Mouse (Mus musculus): ENCODE measurements around the gene Akap8l. TPM values are rescaled to one million over a fixed set of nuclear protein-coding genes. Genes with fewer than 3 reads are reported as not detected.

The Akap8l gene
- 44.3 and 56.2 TPM in 2 replicates for polyA plus RNA-seq (2014; fragmentation: Nextera tagmentation; extraction: Ambion mirVana)

DNA sequence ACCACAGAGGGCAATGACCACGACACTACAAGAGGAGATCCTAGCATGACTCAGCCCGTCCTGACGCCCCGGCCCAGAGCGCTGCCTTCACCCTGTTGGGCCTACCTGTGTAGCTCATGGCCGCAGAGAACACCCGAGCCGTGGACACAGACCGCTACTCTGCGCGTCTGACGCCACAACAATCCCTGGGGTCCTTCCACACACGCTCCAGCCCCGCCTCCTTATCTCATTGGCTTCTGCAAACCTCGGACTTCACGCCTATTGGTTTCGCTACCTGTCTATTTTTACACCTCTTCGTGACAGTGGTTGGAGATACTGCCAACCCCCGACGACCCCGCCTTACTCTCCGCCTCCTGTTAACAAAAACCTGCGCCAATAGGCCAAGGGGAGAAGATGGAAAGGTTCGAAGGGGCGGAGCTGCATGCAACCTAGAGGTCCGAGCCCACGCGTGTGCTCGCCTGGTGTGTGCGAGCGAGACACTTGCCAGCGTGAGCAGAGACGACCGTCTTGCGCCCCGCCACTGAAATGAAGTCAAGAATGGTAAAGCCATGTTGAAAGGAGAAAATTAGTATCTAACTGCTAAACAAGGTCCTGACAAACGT, at the start of gene Akap8l:
TSS of gene Akap8l (minus strand) at position 226 of the 602 bp plus-strand sequence.
- Histone ChIP-seq H3K9me3 (replicated peaks; ENCODE audit: control insufficient read depth, low read length) (no peaks in the 10 kb centered on the region), H3K9ac (replicated peaks; ENCODE audit: low read length) (peak within 1 kb of the TSS; percentile 79), H3K4me1 (ENCODE audit: control insufficient read depth, insufficient read depth, low read length) (no peaks in the 10 kb centered on the region), H3K4me3 (ENCODE audit: low read depth, low read length) (peak within 1 kb of the TSS; percentile 88), H3K27ac (replicated peaks; ENCODE audit: low read depth, low read length) (0 out of 2 replicates have a peak within 1 kb of the TSS, but pooled peaks have one; percentile 10), H3K27me3 (ENCODE audit: control insufficient read depth, insufficient read depth, low read length) (no peaks in the 10 kb centered on the region), H3K36me3 (replicated peaks; ENCODE audit: control insufficient read depth, insufficient read depth, low read depth, low read length) (peaks cover 10% of the 10 kb centered on the region), H3K4me2 (ENCODE audit: low read depth, low read length) (peak within 1 kb of the TSS; percentile 85)
- ATAC-seq (replicated peaks; ENCODE audit: insufficient number of reproducible peaks, low FRiP score, low TSS enrichment, low read depth) = peak; percentile 97
- peak; percentile 98 for DNase-seq (ENCODE audit: low spot score)
- under 1% methylated on average over 37 of the region's 37 CpGs for WGBS

DNA sequence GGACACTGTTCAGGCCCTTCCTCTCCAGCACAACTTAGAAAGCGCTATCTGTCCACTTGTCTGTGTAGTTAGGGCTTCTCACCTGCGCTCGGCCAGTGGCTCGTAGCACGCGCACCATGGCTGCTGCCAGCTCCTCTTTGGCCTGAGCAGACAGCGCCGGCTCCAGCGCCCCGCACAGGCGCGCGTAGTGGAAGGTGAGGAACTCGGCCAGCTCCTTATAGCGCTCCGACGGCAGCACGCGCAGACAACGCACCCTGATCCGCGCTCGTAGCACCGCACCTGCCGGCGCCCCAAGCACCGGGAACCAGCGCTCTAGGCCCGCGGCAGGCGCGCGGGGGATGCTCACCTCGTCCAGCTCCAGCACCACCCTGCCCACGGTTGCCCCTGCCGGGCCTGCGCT, 45.9 kb upstream of the Akap8l start:
- WGBS = 4% methylated on average over 37 of the region's 37 CpGs
- no peaks in the 10 kb centered on the region for H3K36me3 ChIP-seq (replicated peaks; ENCODE audit: control insufficient read depth, insufficient read depth, low read depth, low read length)
- no peak for ATAC-seq (replicated peaks; ENCODE audit: insufficient number of reproducible peaks, low FRiP score, low TSS enrichment, low read depth)

DNA sequence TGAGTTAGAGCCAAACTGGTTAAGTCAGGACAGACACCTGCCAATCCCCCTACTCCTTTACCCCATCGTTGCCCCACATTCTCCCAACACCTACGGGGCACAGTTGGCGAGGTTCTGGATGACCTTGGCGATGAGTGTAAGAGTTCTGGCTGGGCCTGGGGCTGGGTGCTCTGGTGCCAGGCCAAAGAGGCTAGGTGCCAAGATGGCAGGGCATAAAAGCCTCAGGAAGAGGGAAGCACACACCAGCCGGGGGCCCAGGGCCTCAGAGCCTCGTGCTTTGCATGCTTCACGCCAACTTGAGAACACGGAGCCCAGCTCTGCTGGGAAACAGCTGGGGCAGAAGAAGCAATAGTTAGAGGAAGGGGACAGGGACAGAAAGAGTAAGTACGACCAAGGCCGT, 43.5 kb upstream of the Akap8l start:
- Histone ChIP-seq H3K36me3 (replicated peaks; ENCODE audit: control insufficient read depth, insufficient read depth, low read depth, low read length) (no peaks in the 10 kb centered on the region), H3K4me2 (ENCODE audit: low read depth, low read length) (no peak overlapping the region), H3K27ac (replicated peaks; ENCODE audit: low read depth, low read length) (no peak overlapping the region), H3K9me3 (replicated peaks; ENCODE audit: control insufficient read depth, low read length) (no peaks in the 10 kb centered on the region), H3K4me3 (ENCODE audit: low read depth, low read length) (no peak overlapping the region), H3K9ac (replicated peaks; ENCODE audit: low read length) (no peak overlapping the region), H3K4me1 (ENCODE audit: control insufficient read depth, insufficient read depth, low read length) (no peaks in the 10 kb centered on the region), H3K27me3 (ENCODE audit: control insufficient read depth, insufficient read depth, low read length) (peaks cover 57% of the 10 kb centered on the region)
- no peak for ATAC-seq (replicated peaks; ENCODE audit: insufficient number of reproducible peaks, low FRiP score, low TSS enrichment, low read depth)
- DNase-seq (ENCODE audit: low spot score) = no peak
- WGBS = 89% methylated on average over 10 of the region's 10 CpGs

More for the DNA sequence above, 45.9 kb upstream of the Akap8l start:
- peak overlapping the region; percentile 38 for H3K4me2 ChIP-seq (ENCODE audit: low read depth, low read length)
- no peak overlapping the region for H3K9ac ChIP-seq (replicated peaks; ENCODE audit: low read length)
- H3K9me3 ChIP-seq (replicated peaks; ENCODE audit: control insufficient read depth, low read length) = no peaks in the 10 kb centered on the region
- H3K27me3 ChIP-seq (ENCODE audit: control insufficient read depth, insufficient read depth, low read length) = peaks cover 54% of the 10 kb centered on the region
- peak overlapping the region; percentile 20 for H3K4me3 ChIP-seq (ENCODE audit: low read depth, low read length)
- no peak for DNase-seq (ENCODE audit: low spot score)
- no peaks in the 10 kb centered on the region for H3K4me1 ChIP-seq (ENCODE audit: control insufficient read depth, insufficient read depth, low read length)
- H3K27ac ChIP-seq (replicated peaks; ENCODE audit: low read depth, low read length) = no peak overlapping the region

DNA sequence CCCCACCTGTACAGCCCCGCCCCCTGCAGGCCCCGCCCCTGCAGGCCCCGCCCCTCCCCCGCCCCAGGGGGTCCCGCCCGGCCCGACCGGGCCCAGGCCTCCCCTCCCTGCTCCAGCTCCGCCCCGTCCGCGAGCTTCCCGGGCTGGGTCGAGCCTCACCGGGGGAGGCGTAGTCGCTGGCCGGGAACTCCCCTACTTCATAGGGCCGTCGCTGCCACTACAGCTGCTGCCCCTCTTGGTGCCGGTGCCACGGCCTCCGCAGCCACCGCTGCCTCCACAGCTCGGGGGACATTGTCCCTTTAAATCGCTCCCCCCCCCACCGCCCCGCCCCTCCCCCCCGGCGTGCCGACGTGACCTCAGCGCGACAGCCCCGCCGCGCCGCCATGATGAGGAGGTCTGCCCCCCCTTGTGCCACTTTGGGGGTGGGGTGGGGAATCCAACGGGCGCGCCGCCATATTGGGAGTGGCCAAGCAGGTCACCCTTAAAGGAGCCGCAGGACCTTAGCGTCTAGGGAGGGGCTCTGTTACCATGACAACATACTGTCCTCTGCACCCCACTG, 38.8 kb upstream of the Akap8l start, which contains the start of gene Wiz:
TSS of gene Wiz (minus strand) at position 339 of the 559 bp plus-strand sequence.
- H3K9ac ChIP-seq (replicated peaks; ENCODE audit: low read length) = peak within 1 kb of the TSS; percentile 79
- ATAC-seq (replicated peaks; ENCODE audit: insufficient number of reproducible peaks, low FRiP score, low TSS enrichment, low read depth) (peak; percentile 82), DNase-seq (ENCODE audit: low spot score) (peak; percentile 94)
- H3K27ac ChIP-seq (replicated peaks; ENCODE audit: low read depth, low read length) = peak within 1 kb of the TSS; percentile 59
- peaks cover 26% of the 10 kb centered on the region for H3K27me3 ChIP-seq (ENCODE audit: control insufficient read depth, insufficient read depth, low read length)
- H3K9me3 ChIP-seq (replicated peaks; ENCODE audit: control insufficient read depth, low read length) = no peaks in the 10 kb centered on the region
- peak within 1 kb of the TSS; percentile 97 for H3K4me2 ChIP-seq (ENCODE audit: low read depth, low read length)
- no peaks in the 10 kb centered on the region for H3K36me3 ChIP-seq (replicated peaks; ENCODE audit: control insufficient read depth, insufficient read depth, low read depth, low read length)
- WGBS = 1% methylated on average over 20 of the region's 44 CpGs
- no peaks in the 10 kb centered on the region for H3K4me1 ChIP-seq (ENCODE audit: control insufficient read depth, insufficient read depth, low read length)
- peak within 1 kb of the TSS; percentile 73 for H3K4me3 ChIP-seq (ENCODE audit: low read depth, low read length)

DNA sequence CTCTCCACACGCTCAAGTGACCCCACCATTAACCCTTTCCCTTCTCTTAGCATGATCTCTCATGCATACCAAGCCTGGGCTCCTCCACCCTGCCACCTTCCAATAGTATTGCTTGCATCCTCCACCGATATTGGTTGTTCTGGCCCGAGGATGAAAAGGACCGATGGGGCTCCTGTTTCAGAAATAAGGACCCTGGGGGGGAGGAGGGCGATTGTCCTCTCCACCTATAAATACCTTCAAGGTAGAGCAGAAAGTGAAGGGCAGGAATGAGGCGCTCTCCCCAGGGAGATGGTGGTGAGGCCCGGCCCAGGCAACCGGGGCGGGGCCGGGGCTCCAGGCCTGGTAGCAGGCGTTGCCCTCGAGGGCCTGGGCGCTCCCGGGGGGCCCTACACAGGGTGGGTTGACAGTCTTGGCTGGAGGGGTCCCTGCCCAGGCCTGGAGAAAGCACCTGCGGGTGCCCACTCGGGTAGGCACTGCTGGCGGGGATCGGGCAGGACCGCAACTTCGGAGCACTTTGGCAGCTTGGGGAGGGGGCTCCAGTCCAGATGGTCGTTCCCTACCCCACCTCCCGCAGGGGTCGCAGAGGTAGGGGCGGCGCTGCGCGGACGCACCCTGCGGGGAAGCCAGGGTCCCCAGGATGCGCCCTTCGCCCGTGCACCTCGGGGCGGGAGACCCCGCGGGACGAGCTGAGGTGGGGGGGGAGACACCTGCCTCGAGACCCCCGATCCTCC, 38.1 kb upstream of the Akap8l start:
- peaks cover 20% of the 10 kb centered on the region for H3K27me3 ChIP-seq (ENCODE audit: control insufficient read depth, insufficient read depth, low read length)
- WGBS = under 1% methylated on average over 38 of the region's 39 CpGs

DNA sequence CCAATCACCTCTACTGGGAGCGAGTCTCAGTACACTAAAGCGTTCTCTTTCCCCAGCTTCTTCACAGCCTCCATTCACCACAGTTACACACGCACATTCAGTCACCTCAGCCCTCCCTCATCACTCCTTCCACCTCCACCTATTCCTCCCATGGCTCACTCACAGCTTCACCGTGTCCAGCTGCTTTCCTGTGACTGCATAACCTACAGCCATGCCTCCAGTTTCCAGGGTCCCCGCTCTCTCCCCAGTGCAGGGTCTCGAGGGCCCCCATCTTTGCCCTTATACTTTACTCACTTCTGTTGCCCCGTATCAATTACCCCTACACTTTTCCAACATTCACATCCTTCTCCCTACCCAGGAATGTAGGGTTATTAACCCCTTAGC, 37.6 kb upstream of the Akap8l start:
- ATAC-seq (replicated peaks; ENCODE audit: insufficient number of reproducible peaks, low FRiP score, low TSS enrichment, low read depth) (no peak), DNase-seq (ENCODE audit: low spot score) (no peak)
- no peaks in the 10 kb centered on the region for H3K36me3 ChIP-seq (replicated peaks; ENCODE audit: control insufficient read depth, insufficient read depth, low read depth, low read length)
- H3K27ac ChIP-seq (replicated peaks; ENCODE audit: low read depth, low read length) = no peak overlapping the region
- H3K9ac ChIP-seq (replicated peaks; ENCODE audit: low read length) = no peak overlapping the region
- peaks cover 15% of the 10 kb centered on the region for H3K27me3 ChIP-seq (ENCODE audit: control insufficient read depth, insufficient read depth, low read length)
- H3K4me2 ChIP-seq (ENCODE audit: low read depth, low read length) = peak overlapping the region; percentile 97
- 25% methylated on average over 7 of the region's 7 CpGs for WGBS
- no peaks in the 10 kb centered on the region for H3K4me1 ChIP-seq (ENCODE audit: control insufficient read depth, insufficient read depth, low read length)
- H3K4me3 ChIP-seq (ENCODE audit: low read depth, low read length) = peak overlapping the region; percentile 73
- H3K9me3 ChIP-seq (replicated peaks; ENCODE audit: control insufficient read depth, low read length) = no peaks in the 10 kb centered on the region

More for the DNA sequence above, 38.1 kb upstream of the Akap8l start:
- Histone ChIP-seq H3K27ac (replicated peaks; ENCODE audit: low read depth, low read length) (no peak overlapping the region; the same call in 1 of the 2 replicates), H3K36me3 (replicated peaks; ENCODE audit: control insufficient read depth, insufficient read depth, low read depth, low read length) (no peaks in the 10 kb centered on the region), H3K9me3 (replicated peaks; ENCODE audit: control insufficient read depth, low read length) (no peaks in the 10 kb centered on the region), H3K4me1 (ENCODE audit: control insufficient read depth, insufficient read depth, low read length) (no peaks in the 10 kb centered on the region), H3K4me2 (ENCODE audit: low read depth, low read length) (peak overlapping the region; percentile 97), H3K9ac (replicated peaks; ENCODE audit: low read length) (peak overlapping the region; percentile 79), H3K4me3 (ENCODE audit: low read depth, low read length) (peak overlapping the region; percentile 73)
- DNase-seq (ENCODE audit: low spot score) (no peak), ATAC-seq (replicated peaks; ENCODE audit: insufficient number of reproducible peaks, low FRiP score, low TSS enrichment, low read depth) (peak; percentile 53)

DNA sequence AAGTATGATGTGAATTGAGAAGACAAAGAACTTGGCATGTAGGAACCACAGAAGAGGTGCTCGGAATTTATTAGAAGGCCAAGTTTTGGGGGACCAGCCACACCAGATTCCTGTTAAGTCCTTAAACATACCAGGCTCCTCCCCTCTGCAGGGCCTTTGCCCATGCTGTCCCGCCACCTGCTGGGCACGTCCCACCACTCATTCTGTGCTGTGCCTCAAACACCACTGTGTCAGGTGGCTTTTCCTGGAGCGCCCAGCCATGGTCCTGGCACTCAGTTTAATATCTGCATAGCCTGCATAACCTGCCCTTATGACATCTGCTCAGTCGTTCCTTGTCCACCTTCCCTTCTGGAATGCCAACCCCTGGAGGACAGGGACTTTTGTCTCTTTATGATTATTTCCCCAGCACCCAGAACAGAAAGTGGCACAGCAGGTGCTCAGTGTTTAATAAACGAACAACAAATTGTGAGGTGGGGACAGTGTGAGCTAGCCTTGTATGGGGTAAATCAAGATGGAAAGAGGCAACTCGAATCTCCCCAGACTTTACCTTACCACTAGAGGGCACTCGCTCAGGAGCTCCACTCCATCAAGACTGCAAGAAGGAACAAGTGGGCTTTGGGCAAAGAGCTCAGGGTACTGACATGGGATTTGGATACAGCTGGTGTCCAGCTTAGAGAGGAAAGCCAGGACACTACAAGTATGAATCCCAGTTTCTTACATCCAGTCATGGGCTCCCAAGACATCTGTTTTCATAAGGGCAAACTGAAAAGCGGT, 36.4 kb upstream of the Akap8l start:
- Histone ChIP-seq H3K27ac (replicated peaks; ENCODE audit: low read depth, low read length) (no peak overlapping the region), H3K4me3 (ENCODE audit: low read depth, low read length) (no peak overlapping the region), H3K36me3 (replicated peaks; ENCODE audit: control insufficient read depth, insufficient read depth, low read depth, low read length) (no peaks in the 10 kb centered on the region), H3K4me2 (ENCODE audit: low read depth, low read length) (no peak overlapping the region), H3K9me3 (replicated peaks; ENCODE audit: control insufficient read depth, low read length) (no peaks in the 10 kb centered on the region), H3K27me3 (ENCODE audit: control insufficient read depth, insufficient read depth, low read length) (peaks cover 8% of the 10 kb centered on the region), H3K4me1 (ENCODE audit: control insufficient read depth, insufficient read depth, low read length) (no peaks in the 10 kb centered on the region), H3K9ac (replicated peaks; ENCODE audit: low read length) (no peak overlapping the region)
- 73% methylated on average over 9 of the region's 9 CpGs for whole genome bisulfite sequencing
- ATAC-seq (replicated peaks; ENCODE audit: insufficient number of reproducible peaks, low FRiP score, low TSS enrichment, low read depth) (no peak), DNase-seq (ENCODE audit: low spot score) (peak; percentile 58)
